Mouse (Mus musculus): Measurements from ENCODE around the gene Prkci.

The Prkci gene

GRCm38 (mm10) chr3:30995899-30996687 is 546 bp downstream of the Prkci start:
- DNase-seq: peak in 1 of 2 experiments; percentile 49

GRCm38 (mm10) chr3:30996688-30997014 is 1.1 kb downstream of the Prkci start:
- no peak for DNase-seq

GRCm38 (mm10) chr3:30999401-31000017 is 4.0 kb downstream of the Prkci start:
- DNase-seq: peak; percentile 71 to 82

- peak in 1 of 2 experiments; percentile 35 for DNase-seq
Observed at GRCm38 (mm10) chr3:31000018-31000407, 4.5 kb downstream of the Prkci start.

- DNase-seq: no peak
Observed at GRCm38 (mm10) chr3:31001048-31001676, 5.6 kb downstream of the Prkci start.

- DNase-seq: no peak
Observed at GRCm38 (mm10) chr3:31004320-31005209, 9.0 kb downstream of the Prkci start.

GRCm38 (mm10) chr3:31014374-31014773 is 18.8 kb downstream of the Prkci start:
- DNase-seq: no peak

GRCm38 (mm10) chr3:31015682-31016443 is 20.3 kb downstream of the Prkci start:
- DNase-seq: no peak

- no peak for DNase-seq
Observed at GRCm38 (mm10) chr3:31016594-31017196, 21.1 kb downstream of the Prkci start.

- no peak for DNase-seq
Observed at GRCm38 (mm10) chr3:31017652-31018051, 22.1 kb downstream of the Prkci start.

GRCm38 (mm10) chr3:31019287-31019686 is 23.7 kb downstream of the Prkci start:
- no peak for DNase-seq

- DNase-seq: no peak
Observed at GRCm38 (mm10) chr3:31019793-31020447, 24.4 kb downstream of the Prkci start.

- no peak for DNase-seq
Observed at GRCm38 (mm10) chr3:31020656-31021055, 25.1 kb downstream of the Prkci start.

- peak; percentile 73 to 82 for DNase-seq
Observed at GRCm38 (mm10) chr3:31022895-31023436, 27.4 kb downstream of the Prkci start.

- DNase-seq: no peak
Observed at GRCm38 (mm10) chr3:31027718-31028117, 32.2 kb downstream of the Prkci start.

- DNase-seq: no peak
Observed at GRCm38 (mm10) chr3:31031621-31032020, 36.1 kb downstream of the Prkci start.

- DNase-seq: no peak
Observed at GRCm38 (mm10) chr3:31033644-31034043, 38.1 kb downstream of the Prkci start.

GRCm38 (mm10) chr3:31037851-31038250 is 42.3 kb downstream of the Prkci start:
- no peak for DNase-seq

GRCm38 (mm10) chr3:31038689-31039088 is 43.1 kb downstream of the Prkci start:
- DNase-seq: peak; percentile 56 to 74

- DNase-seq: no peak
Observed at GRCm38 (mm10) chr3:31042992-31043391, 47.4 kb downstream of the Prkci start.

GRCm38 (mm10) chr3:31047263-31047662 is 51.7 kb downstream of the Prkci start:
- DNase-seq: no peak

All from lung, adult 18-20 months (tissue).